Mouse (Mus musculus): ENCODE data around the gene Olfr393. TPM values are rescaled to one million over a fixed set of nuclear protein-coding genes. Genes with fewer than 3 reads are reported as not detected.

Gene Olfr393
- polyA plus RNA-seq (2014; fragmentation: Nextera tagmentation; extraction: Ambion mirVana), result not detected in 2 replicates

DNA sequence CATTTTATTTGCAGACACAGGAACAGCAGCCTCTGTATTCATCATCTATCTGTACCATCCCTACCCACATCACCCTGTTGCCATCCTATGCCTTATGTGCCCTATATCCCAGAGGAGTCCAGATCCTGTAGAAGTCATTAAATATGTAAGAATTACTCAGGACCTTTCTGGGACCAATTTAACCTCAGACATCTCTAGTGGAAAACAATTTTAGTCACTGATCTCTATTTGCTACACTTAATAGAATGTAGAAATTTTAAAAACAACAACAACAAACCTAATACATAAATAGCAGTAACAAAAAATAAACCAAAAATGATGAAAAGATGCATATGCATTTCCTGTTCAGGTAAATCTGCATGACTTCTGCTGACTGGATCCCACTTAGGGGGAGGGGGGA is at the start of gene Olfr393:
TSS of gene Olfr393 (minus strand) at position 101 of the 400 bp plus-strand sequence.
- Histone ChIP-seq H3K27ac (ENCODE audit: low read depth, low read length) (no peak within 1 kb of the TSS), H3K4me1 (replicated peaks; ENCODE audit: control insufficient read depth, insufficient read depth, low read length) (no peaks in the 10 kb centered on the region), H3K4me3 (ENCODE audit: low read depth, low read length) (no peak within 1 kb of the TSS), H3K36me3 (ENCODE audit: control insufficient read depth, insufficient read depth, low read length) (no peaks in the 10 kb centered on the region), H3K9me3 (ENCODE audit: control insufficient read depth, low read length) (no peaks in the 10 kb centered on the region; the same call in 1 of the 2 replicates), H3K4me2 (no peak within 1 kb of the TSS), H3K27me3 (replicated peaks; ENCODE audit: control insufficient read depth, insufficient read depth, low read length) (no peaks in the 10 kb centered on the region), H3K9ac (ENCODE audit: low read depth, low read length) (no peak within 1 kb of the TSS)
- no peak for DNase-seq (ENCODE audit: low spot score)
- no peak for ATAC-seq (replicated peaks; ENCODE audit: low FRiP score)

DNA sequence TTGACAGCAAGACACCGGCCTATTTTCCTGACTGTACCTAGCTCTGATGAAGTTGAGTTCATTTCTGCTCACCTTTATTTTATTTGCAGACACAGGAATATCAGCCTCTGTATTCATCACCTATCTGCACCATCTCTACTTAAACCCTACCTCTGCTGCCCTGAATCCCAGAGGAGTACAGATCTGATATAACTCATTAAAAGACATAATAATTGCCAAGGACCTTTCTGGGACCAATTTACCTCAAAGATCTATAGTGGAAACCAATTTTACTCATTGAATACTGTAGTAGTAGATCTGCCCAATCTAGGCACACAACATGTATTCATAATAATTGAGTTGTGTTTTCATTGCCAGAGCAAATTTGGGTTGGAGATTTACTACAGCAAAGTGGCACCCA is 39.4 kb upstream of the Olfr393 start, which contains the start of gene Olfr394:
TSS of gene Olfr394 (minus strand) at position 101 of the 400 bp plus-strand sequence.
- ATAC-seq (replicated peaks; ENCODE audit: low FRiP score), result no peak
- no peaks in the 10 kb centered on the region for H3K27me3 ChIP-seq (replicated peaks; ENCODE audit: control insufficient read depth, insufficient read depth, low read length)

DNA sequence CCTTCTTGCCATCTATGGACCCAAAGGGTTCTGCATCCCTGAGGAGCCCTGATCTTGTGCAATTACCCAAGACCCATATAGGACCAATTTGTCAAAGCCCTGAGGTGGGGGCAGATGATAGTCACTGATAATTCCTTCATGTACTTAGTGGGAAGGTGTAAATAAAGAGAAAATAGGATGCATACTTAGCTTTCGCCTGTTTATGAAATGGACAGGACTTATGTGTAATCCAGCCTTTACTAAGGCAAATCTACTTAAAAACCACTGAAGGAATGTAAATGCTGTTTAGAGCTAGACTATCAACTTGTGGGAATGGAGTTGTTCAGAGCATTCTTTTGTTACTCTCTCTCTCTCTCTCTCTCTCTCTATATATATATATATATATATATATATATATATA is 34.3 kb downstream of the Olfr393 start, which contains the start of gene Olfr392:
TSS of gene Olfr392 (minus strand) at position 101 of the 400 bp plus-strand sequence.
- Histone ChIP-seq H3K4me1 (replicated peaks; ENCODE audit: control insufficient read depth, insufficient read depth, low read length) (no peaks in the 10 kb centered on the region), H3K4me3 (ENCODE audit: low read depth, low read length) (no peak within 1 kb of the TSS), H3K9me3 (ENCODE audit: control insufficient read depth, low read length) (0 out of 2 replicates have a peak, but pooled peaks cover 3% of the 10 kb centered on the region), H3K27ac (ENCODE audit: low read depth, low read length) (no peak within 1 kb of the TSS), H3K9ac (ENCODE audit: low read depth, low read length) (no peak within 1 kb of the TSS), H3K36me3 (ENCODE audit: control insufficient read depth, insufficient read depth, low read length) (no peaks in the 10 kb centered on the region), H3K4me2 (no peak within 1 kb of the TSS), H3K27me3 (replicated peaks; ENCODE audit: control insufficient read depth, insufficient read depth, low read length) (no peaks in the 10 kb centered on the region)
- ATAC-seq (replicated peaks; ENCODE audit: low FRiP score) (no peak), DNase-seq (ENCODE audit: low spot score) (no peak)
- WGBS, result 95% methylated on average over 1 of the region's 1 CpGs

More for the DNA sequence above, 39.4 kb upstream of the Olfr393 start, which contains the start of gene Olfr394:
- no peak within 1 kb of the TSS for H3K4me2 ChIP-seq
- H3K4me1 ChIP-seq (replicated peaks; ENCODE audit: control insufficient read depth, insufficient read depth, low read length), result no peaks in the 10 kb centered on the region
- 76% methylated on average over 1 of the region's 1 CpGs for WGBS
- peaks cover 4% of the 10 kb centered on the region; the same call in 1 of the 2 replicates for H3K9me3 ChIP-seq (ENCODE audit: control insufficient read depth, low read length)
- no peak within 1 kb of the TSS for H3K9ac ChIP-seq (ENCODE audit: low read depth, low read length)
- no peaks in the 10 kb centered on the region for H3K36me3 ChIP-seq (ENCODE audit: control insufficient read depth, insufficient read depth, low read length)
- no peak within 1 kb of the TSS for H3K27ac ChIP-seq (ENCODE audit: low read depth, low read length)
- H3K4me3 ChIP-seq (ENCODE audit: low read depth, low read length), result no peak within 1 kb of the TSS
- DNase-seq (ENCODE audit: low spot score), result no peak

DNA sequence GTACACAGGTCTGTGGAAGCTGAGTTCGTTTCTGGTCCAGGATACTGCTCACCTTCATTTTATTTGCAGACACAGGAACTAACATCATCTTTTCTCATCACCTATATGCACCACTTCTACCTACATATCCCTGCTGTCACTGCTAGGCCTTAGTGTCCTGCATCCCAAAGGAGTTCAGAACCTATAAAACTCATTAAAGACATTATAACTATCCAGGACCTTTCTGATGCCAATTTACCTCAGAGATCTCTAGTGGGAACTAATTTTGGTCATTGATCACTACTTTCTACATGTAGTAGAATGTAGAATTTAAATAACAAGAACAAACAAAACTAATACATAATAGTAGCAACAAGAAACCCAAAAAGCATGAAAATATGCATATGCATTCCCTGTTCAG is 48.3 kb downstream of the Olfr393 start, which contains the start of gene Olfr391-ps:
TSS of gene Olfr391-ps (minus strand) at position 101 of the 400 bp plus-strand sequence.
- Histone ChIP-seq H3K4me2 (no peak within 1 kb of the TSS), H3K4me3 (ENCODE audit: low read depth, low read length) (no peak within 1 kb of the TSS), H3K4me1 (replicated peaks; ENCODE audit: control insufficient read depth, insufficient read depth, low read length) (no peaks in the 10 kb centered on the region), H3K36me3 (ENCODE audit: control insufficient read depth, insufficient read depth, low read length) (no peaks in the 10 kb centered on the region), H3K9ac (ENCODE audit: low read depth, low read length) (no peak within 1 kb of the TSS), H3K27ac (ENCODE audit: low read depth, low read length) (no peak within 1 kb of the TSS), H3K27me3 (replicated peaks; ENCODE audit: control insufficient read depth, insufficient read depth, low read length) (no peaks in the 10 kb centered on the region), H3K9me3 (ENCODE audit: control insufficient read depth, low read length) (no peaks in the 10 kb centered on the region)
- no peak for ATAC-seq (replicated peaks; ENCODE audit: low FRiP score)
- 24% methylated on average over 1 of the region's 1 CpGs for WGBS
- DNase-seq (ENCODE audit: low spot score), result no peak

Other genes starting within 250 kb of the Olfr393 start
- not detected in 2 replicates for gene Zfp735, start 162.7 kb downstream of the Olfr393 start, polyA plus RNA-seq (2014; fragmentation: Nextera tagmentation; extraction: Ambion mirVana)
- not detected in 2 replicates for gene Olfr389, start 70.7 kb downstream of the Olfr393 start, polyA plus RNA-seq (2014; fragmentation: Nextera tagmentation; extraction: Ambion mirVana)
- not detected in 2 replicates for gene Olfr390, start 68.5 kb downstream of the Olfr393 start, polyA plus RNA-seq (2014; fragmentation: Nextera tagmentation; extraction: Ambion mirVana)
- gene Olfr391-ps, start 48.4 kb downstream of the Olfr393 start, polyA plus RNA-seq (2014; fragmentation: Nextera tagmentation; extraction: Ambion mirVana), result not detected in 2 replicates
- gene Olfr392, start 34.4 kb downstream of the Olfr393 start, polyA plus RNA-seq (2014; fragmentation: Nextera tagmentation; extraction: Ambion mirVana), result not detected in 2 replicates
- not detected in 2 replicates for gene Olfr394, start 39.3 kb upstream of the Olfr393 start, polyA plus RNA-seq (2014; fragmentation: Nextera tagmentation; extraction: Ambion mirVana)
- not detected in 2 replicates for gene Olfr395, start 57.8 kb upstream of the Olfr393 start, polyA plus RNA-seq (2014; fragmentation: Nextera tagmentation; extraction: Ambion mirVana)
- gene Olfr23, start 85.2 kb upstream of the Olfr393 start, polyA plus RNA-seq (2014; fragmentation: Nextera tagmentation; extraction: Ambion mirVana), result not detected in 2 replicates
- not detected in 2 replicates for gene Olfr397, start 109.4 kb upstream of the Olfr393 start, polyA plus RNA-seq (2014; fragmentation: Nextera tagmentation; extraction: Ambion mirVana)
- gene Olfr398, start 139.0 kb upstream of the Olfr393 start, polyA plus RNA-seq (2014; fragmentation: Nextera tagmentation; extraction: Ambion mirVana), result not detected in 2 replicates
- gene Olfr139, start 205.1 kb upstream of the Olfr393 start, polyA plus RNA-seq (2014; fragmentation: Nextera tagmentation; extraction: Ambion mirVana), result not detected in 2 replicates
- not detected in 2 replicates for gene Olfr399, start 205.2 kb upstream of the Olfr393 start, polyA plus RNA-seq (2014; fragmentation: Nextera tagmentation; extraction: Ambion mirVana)
- gene Zfp616, start 218.5 kb upstream of the Olfr393 start, polyA plus RNA-seq (2014; fragmentation: Nextera tagmentation; extraction: Ambion mirVana), result not detected in 2 replicates

All from liver, embryonic 11.5 days (tissue).